Mouse (Mus musculus) MEL (cell line): ENCODE data around the gene Olfr689.

ENCODE experiments used
- CHD2 ChIP-seq: IDR thresholded peaks from 2 replicates; pipeline ENCODE4 v1.6.1; 2011; ENCODE audit warnings: low read length, improper control_type of control experiment
- CTCF ChIP-seq, 3 experiments: IDR thresholded peaks in 2 of 3; conservative IDR thresholded peaks in 1 of 3; 2 replicates each; pipeline ENCODE4 v1.5.1; 2011 to 2012; ENCODE audit warnings: low read length in 3 of 3, low read depth in 2 of 3, mild to moderate bottlenecking in 2 of 3, improper control_type of control experiment in 1 of 3, inconsistent platforms in 1 of 3, mixed read lengths in 1 of 3, moderate library complexity in 1 of 3; ENCODE audit not compliant: control insufficient read depth in 1 of 3, insufficient read depth in 1 of 3, poor library complexity in 1 of 3, severe bottlenecking in 1 of 3
- E2F4 ChIP-seq: IDR thresholded peaks from 2 replicates; pipeline ENCODE4 v1.6.1; 2011; ENCODE audit warnings: low read depth, low read length, improper control_type of control experiment, borderline replicate concordance
- EP300 ChIP-seq, 2 experiments: IDR thresholded peaks; 2 replicates each; pipeline ENCODE4 v1.6.1; 2011; ENCODE audit warnings: improper control_type of control experiment in 2 of 2, low read length in 2 of 2, low read depth in 1 of 2, mild to moderate bottlenecking in 1 of 2
- JUND ChIP-seq: IDR thresholded peaks from 2 replicates; pipeline ENCODE4 v1.6.1; 2011; ENCODE audit warnings: low read depth, mild to moderate bottlenecking, improper control_type of control experiment, low read length
- KAT2A ChIP-seq: conservative IDR thresholded peaks from 2 replicates; pipeline ENCODE4 v1.6.1; 2012; ENCODE audit warnings: low read depth, low read length, improper control_type of control experiment, inconsistent platforms
- MAX ChIP-seq: IDR thresholded peaks from 2 replicates; pipeline ENCODE4 v1.6.1; 2011; ENCODE audit warnings: low read length, improper control_type of control experiment
- MXI1 ChIP-seq: IDR thresholded peaks from 2 replicates; pipeline ENCODE4 v1.6.1; 2011; ENCODE audit warnings: mild to moderate bottlenecking, low read depth, low read length, improper control_type of control experiment
- MYC ChIP-seq: IDR thresholded peaks from 2 replicates; pipeline ENCODE4 v1.6.1; 2011; ENCODE audit warnings: low read depth, mild to moderate bottlenecking, low read length, improper control_type of control experiment, moderate library complexity
- POLR2A ChIP-seq, 2 experiments: IDR thresholded peaks; 2 replicates each; pipeline ENCODE4 v1.6.1; 2011 to 2012; ENCODE audit warnings: low read length in 2 of 2, mild to moderate bottlenecking in 2 of 2, control low read depth in 1 of 2, improper control_type of control experiment in 1 of 2, low read depth in 1 of 2, moderate library complexity in 1 of 2; ENCODE audit not compliant: control insufficient read depth in 1 of 2, insufficient read depth in 1 of 2, poor library complexity in 1 of 2
- RAD21 ChIP-seq: IDR thresholded peaks from 2 replicates; pipeline ENCODE4 v1.6.1; 2011; ENCODE audit warnings: mild to moderate bottlenecking, low read depth, low read length, improper control_type of control experiment
- UBTF ChIP-seq: IDR thresholded peaks from 2 replicates; pipeline ENCODE4 v1.6.1; 2012; ENCODE audit warnings: low read depth, mild to moderate bottlenecking, inconsistent platforms, low read length, improper control_type of control experiment, moderate library complexity, borderline replicate concordance; ENCODE audit not compliant: insufficient read depth

- TF ChIP-seq MAX (no peak), E2F4 (no peak), JUND (no peak), POLR2A (IDR thresholded peaks at IDR 0.05; ENCODE audit: control insufficient read depth in 1 of 2, insufficient read depth in 1 of 2, low read depth in 1 of 2, low read length in 2 of 2, poor library complexity in 1 of 2) (no peak), CHD2 (no peak), MXI1 (no peak), EP300 (IDR thresholded peaks at IDR 0.05; ENCODE audit: low read depth in 1 of 2, low read length in 2 of 2) (no peak), CTCF (IDR thresholded peaks at IDR 0.05 in 2 of 3, conservative IDR thresholded peaks at IDR 0.05 in 1 of 3; ENCODE audit: control insufficient read depth in 1 of 3, insufficient read depth in 1 of 3, low read depth in 2 of 3, low read length in 3 of 3, poor library complexity in 1 of 3, severe bottlenecking in 1 of 3) (no peak), MYC (no peak), UBTF (no peak), KAT2A (no peak), RAD21 (no peak)
These were observed 31.8 kb downstream of the Olfr689 start for GRCm38 (mm10) chr7:105342752-105343151.
